Mouse (Mus musculus) limb, embryonic 11.5 days (tissue): ENCODE results near the gene 1700001O22Rik. TPM values are rescaled to one million over a fixed set of nuclear protein-coding genes. Genes with fewer than 3 reads are reported as not detected.

ENCODE experiments used
- ATAC-seq: fragments of 200-750 bp; cut with Nextera tagmentation; 2 replicates; pipeline ENCODE4 v1.8.0; 2017; ENCODE audit warnings: low read depth; ENCODE audit not compliant: insufficient number of reproducible peaks, low FRiP score, low TSS enrichment
- DNase-seq: peaks from one replicate; pipeline ENCODE4 v3.0.0-alpha.2; 2015; ENCODE audit warnings: low spot score
- H3K27ac ChIP-seq: fragments of 300-500 bp; sonication (generic); replicated peaks from 2 replicates; pipeline ENCODE4 v1.5.1; 2014; ENCODE audit warnings: low read depth, mild to moderate bottlenecking, low read length
- H3K27me3 ChIP-seq: fragments of 300-500 bp; sonication (generic); 2 replicates; pipeline ENCODE4 v1.6.1; 2014; ENCODE audit warnings: mild to moderate bottlenecking, low read length, mixed read lengths; ENCODE audit not compliant: control insufficient read depth, insufficient read depth
- H3K36me3 ChIP-seq: fragments of 300-500 bp; sonication (generic); 2 replicates; pipeline ENCODE4 v1.6.1; 2014; ENCODE audit warnings: mild to moderate bottlenecking, low read length, moderate library complexity, mixed read lengths; ENCODE audit not compliant: control insufficient read depth, insufficient read depth
- H3K4me1 ChIP-seq: fragments of 300-500 bp; sonication (generic); 2 replicates; pipeline ENCODE4 v1.6.1; 2014; ENCODE audit warnings: low read length, mixed read lengths; ENCODE audit not compliant: control insufficient read depth, insufficient read depth
- H3K4me2 ChIP-seq: fragments of 300-500 bp; sonication (generic); 2 replicates; pipeline ENCODE4 v1.6.1; 2014; ENCODE audit warnings: low read depth, mild to moderate bottlenecking, moderate library complexity; ENCODE audit not compliant: severe bottlenecking
- H3K4me3 ChIP-seq: fragments of 300-500 bp; sonication (generic); 2 replicates; pipeline ENCODE4 v1.5.1; 2014; ENCODE audit warnings: low read depth, low read length
- H3K9ac ChIP-seq: fragments of 300-500 bp; sonication (generic); 2 replicates; pipeline ENCODE4 v1.6.1; 2014; ENCODE audit warnings: mild to moderate bottlenecking, low read length
- H3K9me3 ChIP-seq: fragments of 300-500 bp; sonication (generic); 2 replicates; pipeline ENCODE4 v1.6.1; 2016; ENCODE audit warnings: low read length; ENCODE audit not compliant: control insufficient read depth
- WGBS: fragments of 180-500 bp; shearing (Covaris S2); extraction: QIAGEN DNeasy Blood & Tissue Kit; methylation state at CpG from one replicate; pipeline ENCODE4 v1.1.7; 2014; 5-methylcytosine and 5-hydroxymethylcytosine counted together
- polyA plus RNA-seq: library from polyadenylated mRNA; unstranded; fragments of >200 nt; fragmentation: Nextera tagmentation; extraction: Ambion mirVana; gene quantifications from 2 replicates; pipeline ENCODE4 v1.2.1, GENCODE M21; 2014

Gene 1700001O22Rik
- polyA plus RNA-seq, 1 experiment from 2014 or later: 3.9 TPM

DNA sequence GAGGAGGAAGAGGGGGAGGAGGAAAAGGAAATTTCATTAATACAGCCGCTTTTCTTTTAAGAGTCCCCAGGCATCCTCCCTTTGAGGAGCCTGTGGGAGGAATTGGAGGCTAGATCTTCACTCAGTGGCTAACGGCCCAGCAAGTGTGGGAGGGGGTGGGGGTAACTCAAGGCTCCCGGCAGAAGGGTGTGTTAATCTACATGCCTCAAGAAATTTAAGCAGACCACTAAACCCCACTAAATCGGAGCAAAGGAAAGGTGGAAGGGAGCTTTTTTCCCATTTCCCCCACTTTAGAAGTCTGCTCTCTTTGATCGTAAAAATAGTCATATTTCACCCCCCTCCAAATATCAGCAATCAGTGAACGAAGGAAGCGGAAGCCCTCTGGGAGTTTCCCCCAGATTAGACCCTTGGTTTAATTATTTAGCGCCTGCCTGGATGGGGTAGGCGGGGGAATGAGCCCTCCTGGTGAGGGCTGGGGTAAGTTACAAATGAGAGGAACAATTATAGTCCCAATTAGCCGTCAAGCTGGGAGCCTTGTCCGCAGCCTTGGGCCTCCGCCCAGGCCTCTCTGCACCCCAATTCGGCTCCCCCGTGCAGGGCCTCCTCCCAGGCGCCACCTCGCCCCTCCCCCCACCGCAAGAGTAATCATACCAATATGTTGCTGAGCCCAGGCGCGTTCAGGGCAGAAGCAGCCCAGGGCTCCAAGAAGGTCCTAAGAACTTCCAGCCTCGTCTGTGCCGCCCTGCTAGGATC lies 33.0 kb upstream of the 1700001O22Rik start:
- Histone ChIP-seq H3K27ac (peak overlapping the region; percentile 94), H3K9me3 (no peaks in the 10 kb centered on the region), H3K27me3 (no peaks in the 10 kb centered on the region), H3K4me2 (peak overlapping the region; percentile 30; the same call in 1 of the 2 replicates), H3K9ac (peak overlapping the region; percentile 32; the same call in 1 of the 2 replicates), H3K4me3 (no peak overlapping the region), H3K4me1 (peaks cover 50% of the 10 kb centered on the region), H3K36me3 (no peaks in the 10 kb centered on the region)
- ATAC-seq: peak; percentile 52
- 2% methylated on average over 21 of the region's 21 CpGs for WGBS
- DNase-seq: peak; percentile 91

DNA sequence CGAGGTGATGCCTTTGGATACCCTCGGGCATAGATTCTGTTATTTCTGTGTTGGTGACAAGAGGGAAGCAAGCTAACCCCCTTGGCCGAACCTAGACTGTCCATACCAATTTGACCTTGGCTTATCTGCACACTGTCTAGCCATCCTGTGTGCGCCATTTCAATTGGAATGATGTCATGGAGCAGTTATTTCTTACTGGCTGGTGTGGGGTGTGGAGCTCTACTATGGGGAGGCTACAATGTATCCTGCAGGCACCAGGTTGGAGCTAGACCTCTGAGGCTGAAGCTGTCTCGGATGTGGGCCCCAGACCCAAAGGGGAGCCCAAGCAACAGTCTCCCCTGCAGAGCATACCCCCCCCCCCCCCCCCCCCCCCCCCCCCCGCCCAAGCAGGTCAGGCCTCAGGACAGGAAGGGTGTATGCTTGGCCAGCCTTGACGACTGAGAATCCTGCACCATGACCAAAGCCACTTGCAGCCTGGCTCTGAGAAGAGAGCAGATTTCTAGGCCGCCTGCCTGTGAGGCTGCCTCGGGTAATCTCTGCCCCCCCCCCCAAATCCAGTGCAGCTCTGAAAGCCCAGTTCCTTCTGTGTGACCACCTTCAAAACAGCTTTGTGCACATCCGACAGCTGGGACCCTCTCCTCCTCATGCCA lies 31.0 kb upstream of the 1700001O22Rik start, which contains the start of gene Prrx2:
Prrx2 (plus strand) TSS at position 600 of the 650 bp plus-strand sequence.
- WGBS: 39% methylated on average over 9 of the region's 10 CpGs
- H3K27me3 ChIP-seq: no peaks in the 10 kb centered on the region
- H3K4me1 ChIP-seq: peaks cover 54% of the 10 kb centered on the region
- no peaks in the 10 kb centered on the region for H3K36me3 ChIP-seq
- H3K9me3 ChIP-seq: no peaks in the 10 kb centered on the region
- peak within 1 kb of the TSS; percentile 34 for H3K9ac ChIP-seq
- no peak within 1 kb of the TSS for H3K4me3 ChIP-seq
- DNase-seq: no peak
- peak within 1 kb of the TSS; percentile 97 for H3K27ac ChIP-seq
- ATAC-seq: no peak
- H3K4me2 ChIP-seq: no peak within 1 kb of the TSS

DNA sequence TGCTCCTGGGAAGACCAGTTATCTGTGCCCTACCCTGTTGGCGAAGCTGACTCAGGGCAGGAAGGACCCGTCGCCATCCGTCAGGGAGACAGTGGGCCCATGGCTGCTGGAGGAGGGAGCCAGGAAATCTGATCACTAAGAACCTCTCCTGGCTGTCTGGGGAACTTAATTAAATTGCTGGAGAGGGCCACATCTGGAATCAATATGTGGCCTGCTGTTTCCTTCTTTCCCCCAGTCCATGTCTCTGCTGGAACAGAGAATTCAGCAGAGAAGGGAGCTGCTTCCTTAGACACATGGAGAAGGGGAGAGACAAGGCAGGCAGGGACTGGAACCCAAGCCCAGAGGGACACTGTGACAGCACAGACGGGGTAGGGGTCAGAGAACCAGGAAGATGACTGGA lies 30.2 kb upstream of the 1700001O22Rik start:
- Histone ChIP-seq H3K27ac (peak overlapping the region; percentile 97), H3K36me3 (no peaks in the 10 kb centered on the region), H3K4me1 (peaks cover 54% of the 10 kb centered on the region), H3K4me2 (no peak overlapping the region), H3K27me3 (no peaks in the 10 kb centered on the region), H3K9me3 (no peaks in the 10 kb centered on the region), H3K4me3 (no peak overlapping the region), H3K9ac (peak overlapping the region; percentile 34)
- 3% methylated on average over 5 of the region's 5 CpGs for WGBS
- DNase-seq (peak; percentile 76), ATAC-seq (0 out of 2 replicates have a peak, but pooled peaks have one; percentile 27)

DNA sequence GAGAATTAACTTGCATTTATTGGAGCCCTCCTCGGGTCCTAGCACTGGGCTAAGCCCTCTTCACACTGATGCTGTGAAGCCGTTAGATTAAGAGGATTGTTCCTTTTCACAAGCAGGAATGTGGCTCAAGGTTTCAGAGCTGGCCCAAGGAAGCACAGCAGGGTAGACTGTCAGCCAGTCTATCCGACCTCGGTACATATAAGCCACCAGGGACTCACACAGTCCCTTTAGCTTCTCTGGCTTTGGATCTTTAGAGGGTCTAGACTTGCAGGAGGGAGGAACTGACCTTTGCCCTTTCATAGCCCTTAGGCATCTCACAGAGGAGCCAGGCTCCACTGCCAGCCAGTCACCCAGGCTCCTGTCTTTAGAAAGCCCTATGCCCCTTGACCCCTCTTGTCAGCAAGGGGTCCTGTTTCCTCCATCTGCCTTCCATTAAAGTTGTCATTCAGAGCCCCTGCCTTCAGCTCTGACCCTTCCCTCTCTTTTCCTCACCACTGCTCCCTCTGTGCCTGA lies 26.9 kb upstream of the 1700001O22Rik start, which contains the start of gene Asb6:
Asb6 (minus strand) TSS at position 51 of the 513 bp plus-strand sequence.
- Histone ChIP-seq H3K4me1 (peaks cover 35% of the 10 kb centered on the region), H3K27ac (0 out of 2 replicates have a peak within 1 kb of the TSS, but pooled peaks have one; percentile 1), H3K9me3 (no peaks in the 10 kb centered on the region), H3K27me3 (no peaks in the 10 kb centered on the region), H3K36me3 (peaks cover 4% of the 10 kb centered on the region), H3K4me2 (no peak within 1 kb of the TSS), H3K9ac (no peak within 1 kb of the TSS), H3K4me3 (no peak within 1 kb of the TSS)
- WGBS: 4% methylated on average over 4 of the region's 4 CpGs
- DNase-seq (no peak), ATAC-seq (no peak)

DNA sequence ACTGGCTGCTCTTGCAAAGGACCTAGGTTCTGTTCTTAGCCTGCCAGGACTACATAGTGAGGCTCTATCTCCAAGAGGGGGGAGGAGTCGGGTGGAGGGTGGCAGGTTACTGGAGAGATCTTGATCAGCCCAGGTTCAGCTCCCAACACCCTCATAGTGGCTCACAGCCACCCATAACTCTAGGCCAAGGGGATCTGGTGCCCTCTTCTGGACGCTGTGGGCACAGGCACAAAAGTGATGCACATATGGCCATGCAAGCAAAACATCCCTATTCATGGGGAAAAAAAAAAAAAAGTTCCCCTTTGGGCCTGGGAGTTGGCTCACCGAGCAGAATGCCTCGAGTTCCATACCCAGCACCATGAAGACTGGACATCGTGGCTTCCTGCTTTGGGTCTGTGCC lies 25.9 kb upstream of the 1700001O22Rik start:
- Histone ChIP-seq H3K27ac (no peak overlapping the region), H3K36me3 (peaks cover 11% of the 10 kb centered on the region), H3K4me1 (peaks cover 27% of the 10 kb centered on the region), H3K9ac (no peak overlapping the region), H3K4me2 (no peak overlapping the region), H3K27me3 (no peaks in the 10 kb centered on the region), H3K4me3 (no peak overlapping the region), H3K9me3 (no peaks in the 10 kb centered on the region)
- ATAC-seq: no peak
- peak; percentile 68 for DNase-seq
- 39% methylated on average over 5 of the region's 5 CpGs for WGBS

DNA sequence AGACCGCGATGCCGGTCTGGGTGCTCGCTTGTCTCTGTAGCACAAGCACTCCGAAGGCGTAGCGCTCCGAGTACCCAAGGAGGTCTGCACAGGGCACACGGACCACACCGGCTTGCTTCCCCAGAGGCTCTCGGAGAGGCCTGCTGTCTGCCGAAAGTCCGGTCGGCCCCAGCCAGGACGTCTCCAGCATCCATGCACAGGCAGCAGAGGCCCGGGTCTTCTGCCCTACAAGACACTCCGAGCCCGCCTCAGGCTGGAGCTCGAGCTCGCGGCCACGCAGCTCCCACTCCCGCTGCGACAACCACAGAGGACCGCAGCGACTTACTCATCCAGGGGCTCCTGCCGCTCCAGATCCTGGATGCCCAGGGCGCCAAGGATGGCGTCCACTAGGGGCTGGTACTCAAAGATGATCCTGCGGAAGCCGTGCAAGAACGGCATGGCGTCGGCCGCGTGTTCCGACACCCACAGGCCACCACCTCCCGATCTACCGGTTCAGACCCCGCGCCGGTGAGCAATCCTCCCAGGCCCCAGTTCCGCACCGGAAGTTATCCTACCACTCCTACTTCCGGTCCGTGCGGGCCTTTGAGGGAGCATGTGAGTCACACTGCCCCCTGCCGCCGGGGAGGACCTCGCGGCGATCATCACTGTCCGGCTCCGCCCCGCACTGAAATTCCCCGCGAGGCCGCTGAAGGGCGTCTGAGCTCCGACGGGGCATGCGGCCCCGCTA lies 24.5 kb upstream of the 1700001O22Rik start:
- ATAC-seq (peak; percentile 69), DNase-seq (peak; percentile 99)
- H3K27ac ChIP-seq: peak overlapping the region; percentile 16
- peak overlapping the region; percentile 98 for H3K4me3 ChIP-seq
- H3K4me1 ChIP-seq: peaks cover 18% of the 10 kb centered on the region
- peaks cover 25% of the 10 kb centered on the region for H3K36me3 ChIP-seq
- H3K27me3 ChIP-seq: no peaks in the 10 kb centered on the region
- no peaks in the 10 kb centered on the region for H3K9me3 ChIP-seq
- peak overlapping the region; percentile 88 for H3K4me2 ChIP-seq
- WGBS: under 1% methylated on average over 63 of the region's 63 CpGs
- peak overlapping the region; percentile 90 for H3K9ac ChIP-seq

DNA sequence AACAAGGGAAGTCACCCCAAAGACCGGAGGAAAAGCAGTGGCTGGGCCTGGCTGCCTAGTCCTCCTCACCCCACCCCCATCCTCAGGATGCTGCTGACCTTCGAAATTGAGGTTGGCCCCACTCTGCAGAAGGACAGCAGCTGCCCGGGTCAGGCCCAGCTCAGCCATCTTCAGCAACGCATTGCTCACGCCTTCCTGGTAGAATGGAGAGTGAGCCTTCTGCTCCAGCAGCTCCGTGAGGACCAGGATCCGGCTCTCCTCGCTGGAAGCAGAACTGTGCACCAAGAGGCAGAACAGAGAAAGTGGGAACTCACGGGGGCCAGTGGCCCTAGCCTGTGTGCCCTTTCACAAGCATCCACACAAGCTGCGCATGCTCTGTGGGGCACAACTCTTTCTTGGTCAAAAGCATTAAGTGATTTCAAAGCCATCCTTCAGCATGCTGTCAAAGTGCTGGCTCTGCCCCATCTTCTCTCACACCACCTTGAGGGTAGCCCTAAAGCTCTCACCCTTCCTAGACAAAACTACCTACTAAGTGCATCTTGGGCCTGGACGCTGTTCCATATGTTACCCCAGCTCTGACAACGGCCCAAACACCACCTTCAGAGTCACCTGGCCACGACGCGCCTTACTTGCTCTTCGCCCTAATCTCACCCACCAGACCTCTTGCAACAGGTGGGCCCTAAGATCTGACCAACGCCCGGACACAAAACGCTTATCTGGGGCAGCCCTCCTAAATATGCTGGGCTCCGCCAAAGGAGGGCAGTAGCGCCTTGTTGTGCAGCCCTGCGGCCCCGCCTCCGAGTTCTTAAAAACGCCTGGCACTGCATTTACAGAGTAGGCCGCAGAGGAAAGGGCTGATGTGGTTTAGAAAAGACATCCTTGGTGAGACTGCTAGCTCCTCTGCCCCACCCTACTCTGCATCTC lies 23.6 kb upstream of the 1700001O22Rik start:
- WGBS: 35% methylated on average over 26 of the region's 26 CpGs
- peaks cover 33% of the 10 kb centered on the region for H3K36me3 ChIP-seq
- peak overlapping the region; percentile 98 for H3K4me3 ChIP-seq
- no peak for ATAC-seq
- H3K4me2 ChIP-seq: peak overlapping the region; percentile 88
- peaks cover 13% of the 10 kb centered on the region for H3K4me1 ChIP-seq
- no peaks in the 10 kb centered on the region for H3K27me3 ChIP-seq
- H3K27ac ChIP-seq: peak overlapping the region; percentile 16
- peak overlapping the region; percentile 90 for H3K9ac ChIP-seq
- DNase-seq: peak; percentile 71
- H3K9me3 ChIP-seq: no peaks in the 10 kb centered on the region
